Mouse (Mus musculus): ENCODE measurements around the gene Srd5a1. TPM values are rescaled to one million over a fixed set of nuclear protein-coding genes. Genes with fewer than 3 reads are reported as not detected.
A peak's percentile ranks its signal among the peaks of the same experiment; 100 is the strongest.

Gene Srd5a1
- polyA plus RNA-seq, 1 experiment from 2014 or later = 24.1 TPM

GRCm38 (mm10) chr13:69633551-69633950, 22.3 kb upstream of the Srd5a1 start:
- H3K9me3 ChIP-seq (ENCODE audit: control insufficient read depth, low read length) = no peaks in the 10 kb centered on the region
- WGBS = 94% methylated on average over 9 of the region's 9 CpGs
- no peaks in the 10 kb centered on the region for H3K4me1 ChIP-seq (ENCODE audit: control insufficient read depth, insufficient read depth, low read length)
- H3K4me2 ChIP-seq (replicated peaks; ENCODE audit: low read depth, low read length) = no peak overlapping the region
- peaks cover 95% of the 10 kb centered on the region for H3K36me3 ChIP-seq (ENCODE audit: control insufficient read depth, insufficient read depth, low read length)
- no peak overlapping the region for H3K9ac ChIP-seq (ENCODE audit: low read depth, low read length)
- H3K4me3 ChIP-seq (ENCODE audit: low read length) = no peak overlapping the region
- no peak overlapping the region for H3K27ac ChIP-seq (ENCODE audit: low read depth, low read length)
- H3K27me3 ChIP-seq (ENCODE audit: control insufficient read depth, insufficient read depth, low read length) = no peaks in the 10 kb centered on the region
- ATAC-seq (ENCODE audit: low FRiP score, low TSS enrichment) = no peak

- ATAC-seq (ENCODE audit: low FRiP score, low TSS enrichment) = no peak
- peaks cover 98% of the 10 kb centered on the region for H3K36me3 ChIP-seq (ENCODE audit: control insufficient read depth, insufficient read depth, low read length)
- WGBS = 83% methylated on average over 4 of the region's 4 CpGs
- H3K4me2 ChIP-seq (replicated peaks; ENCODE audit: low read depth, low read length) = no peak overlapping the region
- no peaks in the 10 kb centered on the region for H3K9me3 ChIP-seq (ENCODE audit: control insufficient read depth, low read length)
- no peaks in the 10 kb centered on the region for H3K27me3 ChIP-seq (ENCODE audit: control insufficient read depth, insufficient read depth, low read length)
- H3K4me3 ChIP-seq (ENCODE audit: low read length) = no peak overlapping the region
- H3K9ac ChIP-seq (ENCODE audit: low read depth, low read length) = no peak overlapping the region
- no peak overlapping the region for H3K27ac ChIP-seq (ENCODE audit: low read depth, low read length)
- H3K4me1 ChIP-seq (ENCODE audit: control insufficient read depth, insufficient read depth, low read length) = no peaks in the 10 kb centered on the region
These were observed 20.4 kb upstream of the Srd5a1 start for GRCm38 (mm10) chr13:69631659-69632058.

- no peaks in the 10 kb centered on the region for H3K4me1 ChIP-seq (ENCODE audit: control insufficient read depth, insufficient read depth, low read length)
- no peaks in the 10 kb centered on the region for H3K27me3 ChIP-seq (ENCODE audit: control insufficient read depth, insufficient read depth, low read length)
- no peaks in the 10 kb centered on the region for H3K9me3 ChIP-seq (ENCODE audit: control insufficient read depth, low read length)
- WGBS = 94% methylated on average over 3 of the region's 3 CpGs
- peaks cover 98% of the 10 kb centered on the region for H3K36me3 ChIP-seq (ENCODE audit: control insufficient read depth, insufficient read depth, low read length)
- no peak overlapping the region for H3K9ac ChIP-seq (ENCODE audit: low read depth, low read length)
- no peak for ATAC-seq (ENCODE audit: low FRiP score, low TSS enrichment)
- no peak overlapping the region for H3K27ac ChIP-seq (ENCODE audit: low read depth, low read length)
- no peak overlapping the region for H3K4me3 ChIP-seq (ENCODE audit: low read length)
- H3K4me2 ChIP-seq (replicated peaks; ENCODE audit: low read depth, low read length) = no peak overlapping the region
These were observed 19.9 kb upstream of the Srd5a1 start for GRCm38 (mm10) chr13:69631111-69631510.

DNA sequence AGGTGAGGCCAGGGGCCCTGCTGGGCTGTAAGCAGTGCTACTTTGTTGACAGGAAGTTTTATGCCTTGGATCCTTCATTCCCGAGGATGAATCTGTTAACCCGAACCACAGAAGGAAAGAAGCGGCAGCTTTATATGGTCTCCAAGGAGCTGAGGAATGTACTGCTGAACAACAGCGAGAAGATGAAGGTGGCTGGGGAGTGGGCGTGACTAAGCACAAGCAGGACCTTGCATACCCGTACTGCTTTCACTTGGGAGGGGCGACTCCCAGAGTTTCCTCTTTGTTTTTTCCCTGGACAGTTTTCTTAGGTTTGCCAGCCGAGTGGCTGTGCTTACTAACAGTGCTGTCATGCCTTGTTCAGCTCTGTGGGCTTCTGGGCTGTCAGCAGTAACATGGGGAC, 19.3 kb upstream of the Srd5a1 start:
- Histone ChIP-seq H3K4me2 (replicated peaks; ENCODE audit: low read depth, low read length) (no peak overlapping the region), H3K9ac (ENCODE audit: low read depth, low read length) (no peak overlapping the region), H3K4me1 (ENCODE audit: control insufficient read depth, insufficient read depth, low read length) (no peaks in the 10 kb centered on the region), H3K4me3 (ENCODE audit: low read length) (no peak overlapping the region), H3K27ac (ENCODE audit: low read depth, low read length) (no peak overlapping the region), H3K9me3 (ENCODE audit: control insufficient read depth, low read length) (no peaks in the 10 kb centered on the region), H3K27me3 (ENCODE audit: control insufficient read depth, insufficient read depth, low read length) (no peaks in the 10 kb centered on the region), H3K36me3 (ENCODE audit: control insufficient read depth, insufficient read depth, low read length) (peaks cover 99% of the 10 kb centered on the region)
- ATAC-seq (ENCODE audit: low FRiP score, low TSS enrichment) = no peak
- 80% methylated on average over 8 of the region's 8 CpGs for WGBS

DNA sequence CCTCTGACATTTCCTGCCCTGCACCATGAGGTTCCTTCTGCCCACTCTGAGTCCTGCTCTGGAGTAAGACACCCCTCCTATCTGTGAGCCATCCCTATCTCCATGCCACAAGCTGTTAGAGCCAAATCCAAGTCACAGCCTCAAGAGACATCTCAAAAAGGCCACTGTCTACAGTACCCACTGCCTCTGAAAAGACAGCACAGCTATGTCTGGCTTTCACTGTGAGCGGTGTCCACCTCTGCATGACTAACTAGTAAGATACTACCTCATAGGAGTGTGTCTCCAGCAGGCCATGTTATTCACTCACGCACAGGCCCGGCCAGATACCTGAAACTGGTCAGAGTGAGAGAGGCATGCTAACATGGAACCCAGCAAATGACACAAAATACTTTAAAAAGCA, 16.7 kb upstream of the Srd5a1 start:
- H3K9me3 ChIP-seq (ENCODE audit: control insufficient read depth, low read length) = no peaks in the 10 kb centered on the region
- no peaks in the 10 kb centered on the region for H3K27me3 ChIP-seq (ENCODE audit: control insufficient read depth, insufficient read depth, low read length)
- no peak overlapping the region for H3K9ac ChIP-seq (ENCODE audit: low read depth, low read length)
- H3K4me1 ChIP-seq (ENCODE audit: control insufficient read depth, insufficient read depth, low read length) = no peaks in the 10 kb centered on the region
- WGBS = 94% methylated on average over 3 of the region's 3 CpGs
- peaks cover 99% of the 10 kb centered on the region for H3K36me3 ChIP-seq (ENCODE audit: control insufficient read depth, insufficient read depth, low read length)
- H3K4me3 ChIP-seq (ENCODE audit: low read length) = no peak overlapping the region
- no peak for ATAC-seq (ENCODE audit: low FRiP score, low TSS enrichment)
- no peak overlapping the region for H3K27ac ChIP-seq (ENCODE audit: low read depth, low read length)
- no peak overlapping the region for H3K4me2 ChIP-seq (replicated peaks; ENCODE audit: low read depth, low read length)

GRCm38 (mm10) chr13:69624510-69624909, 13.3 kb upstream of the Srd5a1 start:
- no peak overlapping the region for H3K9ac ChIP-seq (ENCODE audit: low read depth, low read length)
- H3K4me3 ChIP-seq (ENCODE audit: low read length) = no peak overlapping the region
- no peak for ATAC-seq (ENCODE audit: low FRiP score, low TSS enrichment)
- H3K27me3 ChIP-seq (ENCODE audit: control insufficient read depth, insufficient read depth, low read length) = no peaks in the 10 kb centered on the region
- H3K27ac ChIP-seq (ENCODE audit: low read depth, low read length) = no peak overlapping the region
- no peaks in the 10 kb centered on the region for H3K9me3 ChIP-seq (ENCODE audit: control insufficient read depth, low read length)
- peaks cover 92% of the 10 kb centered on the region for H3K36me3 ChIP-seq (ENCODE audit: control insufficient read depth, insufficient read depth, low read length)
- 93% methylated on average over 3 of the region's 3 CpGs for WGBS
- no peaks in the 10 kb centered on the region for H3K4me1 ChIP-seq (ENCODE audit: control insufficient read depth, insufficient read depth, low read length)
- no peak overlapping the region for H3K4me2 ChIP-seq (replicated peaks; ENCODE audit: low read depth, low read length)

GRCm38 (mm10) chr13:69623843-69624242, 12.6 kb upstream of the Srd5a1 start:
- no peak overlapping the region for H3K4me2 ChIP-seq (replicated peaks; ENCODE audit: low read depth, low read length)
- no peaks in the 10 kb centered on the region for H3K4me1 ChIP-seq (ENCODE audit: control insufficient read depth, insufficient read depth, low read length)
- no peak for ATAC-seq (ENCODE audit: low FRiP score, low TSS enrichment)
- H3K9me3 ChIP-seq (ENCODE audit: control insufficient read depth, low read length) = no peaks in the 10 kb centered on the region
- H3K9ac ChIP-seq (ENCODE audit: low read depth, low read length) = no peak overlapping the region
- H3K36me3 ChIP-seq (ENCODE audit: control insufficient read depth, insufficient read depth, low read length) = peaks cover 92% of the 10 kb centered on the region
- H3K4me3 ChIP-seq (ENCODE audit: low read length) = no peak overlapping the region
- WGBS = 87% methylated on average over 5 of the region's 5 CpGs
- no peak overlapping the region for H3K27ac ChIP-seq (ENCODE audit: low read depth, low read length)
- no peaks in the 10 kb centered on the region for H3K27me3 ChIP-seq (ENCODE audit: control insufficient read depth, insufficient read depth, low read length)

DNA sequence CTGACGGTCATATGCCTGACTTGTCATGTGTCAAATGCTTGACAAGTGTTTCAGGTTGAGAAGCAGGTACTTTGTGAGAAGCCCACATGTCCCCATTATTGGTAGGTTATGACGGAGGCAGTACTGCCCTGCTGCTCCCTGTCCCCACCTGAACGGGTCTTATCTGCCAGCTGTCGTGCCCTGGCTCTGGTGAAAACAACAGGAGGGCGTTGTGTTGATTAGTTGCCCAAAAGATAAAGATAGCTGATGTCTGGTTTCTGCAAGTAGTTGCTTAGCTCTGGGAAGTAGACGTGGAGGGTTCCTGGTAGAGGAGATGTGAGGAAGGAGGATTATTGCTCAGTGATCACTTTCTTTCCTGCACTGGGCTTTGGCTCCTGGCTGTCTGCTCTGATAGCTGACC, 5.5 kb upstream of the Srd5a1 start:
- H3K27ac ChIP-seq (ENCODE audit: low read depth, low read length) = no peak overlapping the region
- no peaks in the 10 kb centered on the region for H3K9me3 ChIP-seq (ENCODE audit: control insufficient read depth, low read length)
- ATAC-seq (ENCODE audit: low FRiP score, low TSS enrichment) = no peak
- peaks cover 76% of the 10 kb centered on the region for H3K36me3 ChIP-seq (ENCODE audit: control insufficient read depth, insufficient read depth, low read length)
- H3K4me2 ChIP-seq (replicated peaks; ENCODE audit: low read depth, low read length) = no peak overlapping the region
- WGBS = 94% methylated on average over 6 of the region's 6 CpGs
- no peak overlapping the region for H3K9ac ChIP-seq (ENCODE audit: low read depth, low read length)
- H3K27me3 ChIP-seq (ENCODE audit: control insufficient read depth, insufficient read depth, low read length) = no peaks in the 10 kb centered on the region
- no peaks in the 10 kb centered on the region; the same call in 1 of the 2 replicates for H3K4me1 ChIP-seq (ENCODE audit: control insufficient read depth, insufficient read depth, low read length)
- no peak overlapping the region for H3K4me3 ChIP-seq (ENCODE audit: low read length)

GRCm38 (mm10) chr13:69612175-69612544, 918 bp upstream of the Srd5a1 start:
- Histone ChIP-seq H3K4me3 (ENCODE audit: low read length) (peak overlapping the region; percentile 96), H3K4me1 (ENCODE audit: control insufficient read depth, insufficient read depth, low read length) (peaks cover 4% of the 10 kb centered on the region; the same call in 1 of the 2 replicates), H3K9me3 (ENCODE audit: control insufficient read depth, low read length) (no peaks in the 10 kb centered on the region), H3K9ac (ENCODE audit: low read depth, low read length) (peak overlapping the region; percentile 88), H3K27me3 (ENCODE audit: control insufficient read depth, insufficient read depth, low read length) (no peaks in the 10 kb centered on the region), H3K36me3 (ENCODE audit: control insufficient read depth, insufficient read depth, low read length) (peaks cover 36% of the 10 kb centered on the region), H3K27ac (ENCODE audit: low read depth, low read length) (no peak overlapping the region), H3K4me2 (replicated peaks; ENCODE audit: low read depth, low read length) (peak overlapping the region; percentile 61)
- no peak for ATAC-seq (ENCODE audit: low FRiP score, low TSS enrichment)
- WGBS = under 1% methylated on average over 24 of the region's 24 CpGs

All from kidney, embryonic 14.5 days (tissue).